ENCODE assay signal across 9 mouse cellular contexts in the genomic region with DNA sequence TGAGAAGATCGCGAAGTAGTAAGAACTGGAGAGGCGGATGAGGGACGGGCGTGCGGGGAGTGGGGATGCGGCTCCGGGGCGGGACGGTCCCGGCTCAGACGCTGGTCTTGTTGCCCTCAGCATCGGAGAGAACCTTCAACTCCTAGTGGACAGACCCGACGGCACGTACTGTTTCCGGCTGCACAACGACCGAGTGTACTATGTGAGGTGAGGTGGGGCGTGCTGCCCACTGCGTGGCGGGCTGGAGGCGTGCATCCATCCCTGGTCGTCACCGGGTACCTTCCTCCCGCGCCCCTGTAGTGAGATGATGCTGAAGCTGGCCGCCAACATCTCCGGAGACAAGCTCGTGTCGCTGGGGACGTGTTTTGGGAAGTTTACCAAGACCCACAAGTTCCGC. TPM values are rescaled to one million over a fixed set of nuclear protein-coding genes. Genes with fewer than 3 reads are reported as not detected.
DNase-seq lines count a peak whose midpoint lies in the region; ATAC-seq and TF ChIP-seq lines count a peak whose summit lies in the region.
"Had no signal": no experiment of that assay in that cellular context is flagged by ENCODE, and none has a peak within 500 bp of the region (broad histone marks: within the 10 kb centered on the region; RNA-seq: fewer than 3 reads in every experiment).

No protein-coding gene starts in this region.

- peak overlapping the region; percentile 81 for H3K27ac ChIP-seq in kidney, postnatal 0 days
- peak overlapping the region; percentile 22 for H3K27ac ChIP-seq in bone marrow macrophage, adult 2 months (ENCODE audit: insufficient read depth, low read depth, low read length)
- H3K27ac ChIP-seq in heart, embryonic 16.5 days (ENCODE audit: low read length), result peak overlapping the region; percentile 43; the same call in 1 of the 2 replicates

- peaks cover 13% of the 10 kb centered on the region for H3K36me3 ChIP-seq in kidney, postnatal 0 days (ENCODE audit: insufficient read depth, low read length)
- peaks cover 26% of the 10 kb centered on the region for H3K36me3 ChIP-seq in heart, embryonic 16.5 days (ENCODE audit: control insufficient read depth, insufficient read depth)

- H3K27me3 ChIP-seq in kidney, postnatal 0 days (ENCODE audit: insufficient read depth, low read length), result no peaks in the 10 kb centered on the region
- no peaks in the 10 kb centered on the region for H3K27me3 ChIP-seq in heart, embryonic 16.5 days (ENCODE audit: control insufficient read depth, insufficient read depth, low read length)

- peak overlapping the region; percentile 81 for H3K9ac ChIP-seq in kidney, postnatal 0 days (ENCODE audit: low read depth, low read length)
- H3K9ac ChIP-seq in heart, embryonic 16.5 days (ENCODE audit: low read length), result peak overlapping the region; percentile 86

- no peak for DNase-seq in kidney, postnatal 0 days (ENCODE audit: low spot score)
- no peak for DNase-seq in kidney, postnatal 10 days
- DNase-seq in thymus, postnatal 10 days (ENCODE audit: low spot score in 2 of 2), result no peak
- no peak for DNase-seq in spleen, postnatal 4 days (ENCODE audit: low spot score in 2 of 2)
- DNase-seq in urinary bladder, adult 18-20 months (ENCODE audit: low spot score in 2 of 2), result no peak

- no peak for TF ChIP-seq POLR2A in bone marrow macrophage, adult 2 months (IDR thresholded peaks at IDR 0.05; ENCODE audit: borderline replicate concordance, low read depth, low read length)

- TF ChIP-seq CTCF in kidney, postnatal 0 days (IDR thresholded peaks at IDR 0.05; ENCODE audit: low read depth), result peak; percentile 17; the same call in 1 of the 2 replicates
- TF ChIP-seq CTCF in bone marrow macrophage, adult 2 months (IDR thresholded peaks at IDR 0.05; ENCODE audit: low read depth, low read length), result no peak

- peak overlapping the region; percentile 93 for H3K4me2 ChIP-seq in kidney, postnatal 0 days (ENCODE audit: low read length)
- H3K4me2 ChIP-seq in heart, embryonic 16.5 days (ENCODE audit: low read depth, low read length), result peak overlapping the region; percentile 96

- no peaks in the 10 kb centered on the region for H3K9me3 ChIP-seq in kidney, postnatal 0 days (replicated peaks; ENCODE audit: low read length)
- H3K9me3 ChIP-seq in heart, embryonic 16.5 days (replicated peaks; ENCODE audit: control insufficient read depth, low read length), result no peaks in the 10 kb centered on the region

- under 1% methylated on average over 33 of the region's 33 CpGs for WGBS in kidney, postnatal 0 days
- under 1% methylated on average over 33 of the region's 33 CpGs for WGBS in heart, embryonic 16.5 days

- peaks cover 17% of the 10 kb centered on the region; the same call in 1 of the 2 replicates for H3K4me1 ChIP-seq in kidney, postnatal 0 days (replicated peaks; ENCODE audit: insufficient read depth, low read length)
- peaks cover 8% of the 10 kb centered on the region for H3K4me1 ChIP-seq in bone marrow macrophage, adult 2 months (ENCODE audit: control insufficient read depth, insufficient read depth, low read length)
- H3K4me1 ChIP-seq in heart, embryonic 16.5 days (ENCODE audit: control insufficient read depth, insufficient read depth, low read length), result peaks cover 17% of the 10 kb centered on the region

- H3K4me3 ChIP-seq in kidney, postnatal 0 days (replicated peaks; ENCODE audit: low read depth, low read length), result peak overlapping the region; percentile 96
- H3K4me3 ChIP-seq in bone marrow macrophage, adult 2 months (ENCODE audit: insufficient read depth, low read length), result peak overlapping the region; percentile 83
- H3K4me3 ChIP-seq in heart, embryonic 16.5 days (ENCODE audit: low read length), result peak overlapping the region; percentile 99

- ATAC-seq in kidney, postnatal 0 days (replicated peaks; ENCODE audit: low FRiP score, low read depth), result peak; percentile 80
- ATAC-seq in heart, embryonic 16.5 days (replicated peaks; ENCODE audit: extremely low read depth, insufficient read depth, low FRiP score), result peak; percentile 16
- peak; percentile 68 for ATAC-seq in megakaryocyte-erythroid progenitor cell, adult 5-6 weeks (replicated peaks; ENCODE audit: low FRiP score, low TSS enrichment, poor library complexity, severe bottlenecking)

RNA-seq across cellular contexts. Expression of a gene that starts 0.3 kb away (rescaled TPM):
- polyA plus RNA-seq in kidney, postnatal 0 days (2015; fragmentation: Nextera tagmentation; extraction: Ambion mirVana), result 79.3 and 80.7 TPM in 2 replicates
- 23.4 and 31.0 TPM in 2 replicates for polyA plus RNA-seq in bone marrow macrophage, adult 2 months (2012; ENCODE audit: insufficient read depth, insufficient read length, missing spikeins)
- 45.3 and 49.9 TPM in 2 replicates for polyA plus RNA-seq in heart, embryonic 16.5 days (2015; fragmentation: Nextera tagmentation; extraction: Ambion mirVana)
- 47.4 and 67.6 TPM in 2 replicates for total RNA-seq in megakaryocyte-erythroid progenitor cell, adult 5-6 weeks (2014; fragmentation: Nextera tagmentation)
- 34.6 and 51.7 TPM in 2 replicates for total RNA-seq in megakaryocyte-erythroid progenitor cell, adult 5-6 weeks (2017)

RNA-seq across cellular contexts. Expression of a gene that starts 0.5 kb away (rescaled TPM):
- polyA plus RNA-seq in kidney, postnatal 0 days (2015; fragmentation: Nextera tagmentation; extraction: Ambion mirVana), result 32.3 and 33.1 TPM in 2 replicates
- 24.0 and 27.8 TPM in 2 replicates for polyA plus RNA-seq in bone marrow macrophage, adult 2 months (2012; ENCODE audit: insufficient read depth, insufficient read length, missing spikeins)
- polyA plus RNA-seq in heart, embryonic 16.5 days (2015; fragmentation: Nextera tagmentation; extraction: Ambion mirVana), result 27.6 and 27.9 TPM in 2 replicates
- 19.8 and 30.3 TPM in 2 replicates for total RNA-seq in megakaryocyte-erythroid progenitor cell, adult 5-6 weeks (2014; fragmentation: Nextera tagmentation)
- 22.3 and 25.9 TPM in 2 replicates for total RNA-seq in megakaryocyte-erythroid progenitor cell, adult 5-6 weeks (2017)

RNA-seq across cellular contexts. Expression of a gene that starts 8.5 kb away (rescaled TPM):
- polyA plus RNA-seq in kidney, postnatal 0 days (2015; fragmentation: Nextera tagmentation; extraction: Ambion mirVana), result 52.9 and 55.6 TPM in 2 replicates
- polyA plus RNA-seq in bone marrow macrophage, adult 2 months (2012; ENCODE audit: insufficient read depth, insufficient read length, missing spikeins), result not detected in 2 replicates
- 0.17 TPM in 1 of 2 replicates, not detected in the other for polyA plus RNA-seq in heart, embryonic 16.5 days (2015; fragmentation: Nextera tagmentation; extraction: Ambion mirVana)
- not detected in 2 replicates for total RNA-seq in megakaryocyte-erythroid progenitor cell, adult 5-6 weeks (2014; fragmentation: Nextera tagmentation)
- not detected in 2 replicates for total RNA-seq in megakaryocyte-erythroid progenitor cell, adult 5-6 weeks (2017)
- polyA plus RNA-seq: brain, embryonic 14.5 days had no signal

RNA-seq across cellular contexts. Expression of a gene that starts 8.6 kb away (rescaled TPM):
- polyA plus RNA-seq in kidney, postnatal 0 days (2015; fragmentation: Nextera tagmentation; extraction: Ambion mirVana), result 49.3 and 51.6 TPM in 2 replicates
- 1.7 and 2.4 TPM in 2 replicates for polyA plus RNA-seq in bone marrow macrophage, adult 2 months (2012; ENCODE audit: insufficient read depth, insufficient read length, missing spikeins)
- polyA plus RNA-seq in heart, embryonic 16.5 days (2015; fragmentation: Nextera tagmentation; extraction: Ambion mirVana), result 51.0 and 53.2 TPM in 2 replicates
- 37.9 and 40.1 TPM in 2 replicates for total RNA-seq in megakaryocyte-erythroid progenitor cell, adult 5-6 weeks (2014; fragmentation: Nextera tagmentation)
- 40.3 and 62.4 TPM in 2 replicates for total RNA-seq in megakaryocyte-erythroid progenitor cell, adult 5-6 weeks (2017)

RNA-seq across cellular contexts. Expression of a gene that starts 25.9 kb away (rescaled TPM):
- polyA plus RNA-seq in kidney, postnatal 0 days (2015; fragmentation: Nextera tagmentation; extraction: Ambion mirVana), result 59.6 and 65.2 TPM in 2 replicates
- polyA plus RNA-seq in bone marrow macrophage, adult 2 months (2012; ENCODE audit: insufficient read depth, insufficient read length, missing spikeins), result 41.0 and 42.1 TPM in 2 replicates
- polyA plus RNA-seq in heart, embryonic 16.5 days (2015; fragmentation: Nextera tagmentation; extraction: Ambion mirVana), result 57.2 and 57.8 TPM in 2 replicates
- 36.0 and 36.8 TPM in 2 replicates for total RNA-seq in megakaryocyte-erythroid progenitor cell, adult 5-6 weeks (2014; fragmentation: Nextera tagmentation)
- total RNA-seq in megakaryocyte-erythroid progenitor cell, adult 5-6 weeks (2017), result 25.0 and 42.5 TPM in 2 replicates

Comparison
In these comparisons a context has a peak if more than half of its experiments do, and no peak if none do; other contexts are left out.
1. ATAC-seq: peak in every context shown above with its lines; median percentile 80 in kidney, postnatal 0 days; 68 in megakaryocyte-erythroid progenitor cell, adult 5-6 weeks; 16 in heart, embryonic 16.5 days.
2. H3K27ac ChIP-seq: peak in every context shown above with its lines; median percentile 81 in kidney, postnatal 0 days; 43 in heart, embryonic 16.5 days; 22 in bone marrow macrophage, adult 2 months.
3. RNA of a gene that starts 8.5 kb away (polyA plus RNA-seq): 52.9 to 55.6 TPM in kidney, postnatal 0 days; not detected in bone marrow macrophage, adult 2 months and 0.17 TPM in heart, embryonic 16.5 days; every median in the first group is over 10 times any median in the second.
4. Peak in every context shown above with its lines, with median percentiles within 50 percentile points of each other: H3K4me3 ChIP-seq.